Mouse (Mus musculus) liver, embryonic 14.5 days (tissue): ENCODE measurements at regions not wholly inside any gene's neighbourhood (a gene's known extent, or its start where the extent isn't known, plus 50 kb on each side); places are given as distances from the start of the nearest gene placed in this dataset.

Experiments
- CTCF ChIP-seq: IDR thresholded peaks from 2 replicates; pipeline ENCODE4 v1.5.1; 2016; ENCODE audit warnings: antibody characterized with exemption, low read depth, control low read depth
- EP300 ChIP-seq: IDR thresholded peaks from 2 replicates; pipeline ENCODE4 v1.6.1; 2016; ENCODE audit warnings: antibody characterized with exemption, low read depth

- TF ChIP-seq CTCF (no peak), EP300 (no peak)
Measured at GRCm38 (mm10) chrX:99539684-99540083, 68.6 kb upstream of the Pja1 start.
